Mouse (Mus musculus) pancreas, adult 10 weeks (tissue): Measurements from ENCODE around the gene Npm3. TPM values are rescaled to one million over a fixed set of nuclear protein-coding genes. Genes with fewer than 3 reads are reported as not detected.

Experiments
- polyA plus RNA-seq: library from polyadenylated mRNA; stranded (reverse); fragments of 350-450 nt; fragmentation: Illumina TruSeq; extraction: RNeasy Lipid Tissue Mini Kit (QIAGEN cat#74804); gene quantifications from one replicate; pipeline ENCODE4 v1.2.3, GENCODE M21; 2015; ENCODE audit warnings: low read depth, low replicate concordance; ENCODE audit not compliant: insufficient read depth

Npm3 gene
- polyA plus RNA-seq = 14.4 TPM

DNA sequence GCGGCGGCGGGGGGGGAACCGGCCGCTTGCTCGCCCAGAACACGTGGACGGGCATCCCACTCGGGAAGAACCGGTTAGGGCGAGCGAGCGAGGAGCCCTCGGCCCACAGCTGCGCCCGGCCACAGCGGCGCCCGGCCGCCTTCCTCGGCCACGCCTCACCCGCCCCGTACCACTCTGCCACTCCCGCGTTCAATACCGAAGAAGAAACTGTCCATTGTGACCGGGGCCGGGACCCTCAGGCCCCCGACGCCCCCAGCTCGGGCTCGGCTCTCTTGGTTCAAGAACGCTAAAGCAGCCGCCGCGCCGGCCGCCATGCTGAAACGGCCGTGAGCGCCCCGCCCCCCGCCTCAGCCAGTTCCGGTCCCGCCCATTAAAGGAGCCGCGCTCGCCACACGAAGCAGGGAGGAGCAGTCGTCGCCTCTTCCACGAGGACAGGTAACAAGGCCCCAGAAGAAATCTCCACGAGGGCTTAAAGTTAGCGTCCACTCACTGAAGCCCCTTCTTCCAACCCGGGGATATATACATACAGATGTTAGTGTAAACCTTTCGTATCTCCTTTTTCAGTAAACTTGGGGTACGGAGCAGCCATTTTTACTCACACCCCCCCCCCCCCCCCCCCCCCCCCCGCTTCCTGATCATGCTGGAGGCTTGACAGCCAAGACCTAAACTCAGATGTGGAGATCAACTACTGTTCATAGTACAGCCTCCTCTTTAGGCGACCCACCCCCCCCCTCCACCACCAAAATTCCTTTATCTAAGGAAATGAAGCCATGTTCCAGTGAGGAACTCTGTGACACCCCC, at the start of gene Npm3:
TSS of gene Npm3 (minus strand) at position 349 of the 801 bp plus-strand sequence.

DNA sequence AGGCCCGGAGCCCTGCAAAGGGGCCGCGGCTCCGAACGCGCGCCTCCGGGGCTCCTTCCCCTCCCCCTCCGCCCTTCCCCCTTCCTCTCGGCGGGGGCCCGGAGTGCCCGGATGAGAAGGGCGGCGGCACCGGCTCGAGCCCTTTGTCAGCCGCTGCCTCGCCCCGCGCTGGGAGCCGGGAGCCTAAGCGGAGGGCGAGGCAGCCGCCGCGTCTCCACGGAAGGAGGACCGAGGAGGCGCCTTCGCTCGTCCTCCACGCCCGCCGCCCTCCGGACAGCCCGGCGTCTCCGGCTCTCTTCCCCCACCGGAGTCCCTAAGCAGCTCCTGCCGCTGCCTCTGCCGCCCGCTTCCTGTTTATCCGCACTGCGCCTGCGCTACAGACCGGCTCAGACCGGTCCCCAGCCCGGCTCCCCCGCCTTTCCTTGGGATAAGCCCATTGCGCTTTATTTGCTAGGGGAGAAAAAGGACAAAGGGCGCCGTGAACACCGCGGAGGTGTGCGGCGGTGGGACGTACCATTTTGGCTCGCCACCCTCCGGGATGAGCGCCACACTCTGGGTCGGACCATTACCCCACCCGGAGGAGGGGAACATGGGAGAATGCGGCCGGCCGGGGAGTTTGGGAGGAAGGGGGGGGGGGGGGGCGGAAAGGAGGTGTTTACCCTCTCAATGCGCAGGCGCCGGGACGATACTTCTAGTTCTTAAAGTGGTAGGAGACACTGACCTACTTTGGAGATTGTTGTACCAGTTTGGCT, 34.0 kb upstream of the Npm3 start, which contains the start of gene Mgea5:
TSS of gene Mgea5 (minus strand) at position 657 of the 752 bp plus-strand sequence.

DNA sequence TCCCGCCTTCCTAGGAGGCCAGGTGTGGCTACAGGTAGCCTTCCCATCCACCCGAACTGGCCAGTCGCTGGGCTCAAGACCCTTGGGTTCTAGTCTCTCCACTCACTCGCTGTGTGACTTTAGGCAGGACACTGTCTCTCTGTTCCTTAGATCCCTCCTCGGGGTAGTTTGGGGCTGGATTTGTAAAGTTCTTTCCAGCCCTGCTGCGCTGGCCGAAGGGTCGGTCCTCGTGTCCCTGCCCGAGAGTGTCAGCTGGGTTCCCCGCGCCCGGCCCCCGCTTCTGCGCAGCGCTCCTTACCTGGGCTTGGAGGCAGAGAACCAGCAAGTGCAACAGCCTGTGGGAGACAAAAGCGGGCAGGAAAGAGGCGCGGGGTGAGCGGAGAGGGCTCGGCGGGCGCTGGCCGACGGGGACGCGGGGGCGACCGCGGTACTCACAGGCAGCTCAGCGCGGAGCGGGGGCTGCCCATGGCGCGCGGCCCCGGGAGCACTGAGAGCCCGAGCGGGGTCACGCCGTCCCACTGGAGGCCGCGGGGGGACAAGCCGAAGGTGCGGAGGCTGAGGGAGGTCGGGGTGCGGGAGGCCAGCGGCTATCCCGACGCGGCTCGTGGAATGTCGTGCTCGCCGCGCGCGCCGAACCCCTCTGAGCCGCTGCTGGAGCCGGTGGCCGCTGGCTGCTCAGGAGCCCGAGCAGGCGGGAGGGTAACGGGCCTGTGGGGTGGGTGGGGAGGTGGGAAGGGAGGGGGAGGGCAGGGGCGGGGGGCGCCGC, 7.0 kb downstream of the Npm3 start, which contains the start of gene Fgf8:
TSS of gene Fgf8 (minus strand) at position 698 of the 766 bp plus-strand sequence.

Other genes starting within 250 kb of the Npm3 start
- 5.8 TPM for gene Poll, start 189.1 kb downstream of the Npm3 start, polyA plus RNA-seq
- 4.9 TPM for gene Gm17018, start 189.0 kb downstream of the Npm3 start, polyA plus RNA-seq
- 5.5 TPM for gene Fbxw4, start 89.3 kb downstream of the Npm3 start, polyA plus RNA-seq
- gene Fgf8, start 6.7 kb downstream of the Npm3 start, polyA plus RNA-seq = not detected
- gene Mgea5, start 34.2 kb upstream of the Npm3 start, polyA plus RNA-seq = 24.5 TPM
- gene Kcnip2, start 66.5 kb upstream of the Npm3 start, polyA plus RNA-seq = 0.59 TPM
- gene Armh3, start 248.9 kb upstream of the Npm3 start, polyA plus RNA-seq = 2.5 TPM